Mouse (Mus musculus) liver, embryonic 14.5 days (tissue): ENCODE measurements at regions not wholly inside any gene's neighbourhood (a gene's known extent, or its start where the extent isn't known, plus 50 kb on each side); places are given as distances from the start of the nearest gene placed in this dataset.

Source experiments
- CTCF ChIP-seq: IDR thresholded peaks from 2 replicates; pipeline ENCODE4 v1.5.1; 2016; ENCODE audit warnings: antibody characterized with exemption, low read depth, control low read depth
- EP300 ChIP-seq: IDR thresholded peaks from 2 replicates; pipeline ENCODE4 v1.6.1; 2016; ENCODE audit warnings: antibody characterized with exemption, low read depth

GRCm38 (mm10) chr12:49974591-49975323 is 589.8 kb downstream of the Gm43517 start:
- TF ChIP-seq CTCF (no peak), EP300 (no peak)
